ENCODE assay signal across 14 mouse cellular contexts in the genomic region with DNA sequence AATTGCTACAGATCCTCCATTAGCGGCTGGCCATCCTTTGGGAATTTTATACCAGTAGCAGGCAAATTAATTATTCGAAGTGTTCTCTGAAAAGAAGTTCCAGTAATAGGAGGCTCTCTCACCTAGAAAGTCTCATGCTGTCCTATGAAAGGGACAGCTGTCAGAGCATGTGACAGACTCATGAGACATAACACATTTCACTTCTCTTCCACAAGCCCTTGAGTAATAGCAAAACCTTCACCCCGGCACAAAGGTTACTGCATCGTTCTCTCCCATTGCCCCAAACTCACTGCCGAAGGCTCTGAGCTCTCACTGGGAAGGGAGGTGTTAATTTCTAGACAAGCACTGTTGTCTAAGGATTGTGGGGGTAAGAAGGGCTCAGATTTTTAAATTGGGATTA. TPM values are rescaled to one million over a fixed set of nuclear protein-coding genes. Genes with fewer than 3 reads are reported as not detected.
DNase-seq lines count a peak whose midpoint lies in the region; TF ChIP-seq lines count a peak whose summit lies in the region.
"Had no signal": no experiment of that assay in that cellular context is flagged by ENCODE, and none has a peak within 500 bp of the region (broad histone marks: within the 10 kb centered on the region; RNA-seq: fewer than 3 reads in every experiment).

No protein-coding gene starts in this region.

- no peak for TF ChIP-seq POLR2A in kidney, adult 2 months (IDR thresholded peaks at IDR 0.05; ENCODE audit: low read depth, low read length)
- peak; percentile 39; the same call in 1 of the 2 replicates for TF ChIP-seq POLR2A in CH12.LX (IDR thresholded peaks at IDR 0.05; ENCODE audit: low read depth, low read length)
- no peak for TF ChIP-seq POLR2A in heart, adult 2 months (IDR thresholded peaks at IDR 0.05; ENCODE audit: insufficient read depth, low read depth, low read length)

- TF ChIP-seq EP300 in CH12.LX (IDR thresholded peaks at IDR 0.05; ENCODE audit: low read length): peak; percentile 97
- TF ChIP-seq EP300 in heart, adult 2 months (IDR thresholded peaks at IDR 0.05; ENCODE audit: insufficient read depth, low read depth, low read length): no peak

- H3K27me3 ChIP-seq in kidney, adult 2 months (replicated peaks; ENCODE audit: control insufficient read depth, insufficient read depth, low read length): no peaks in the 10 kb centered on the region
- H3K27me3 ChIP-seq in CH12.LX (replicated peaks): no peaks in the 10 kb centered on the region
- no peaks in the 10 kb centered on the region for H3K27me3 ChIP-seq in limb, embryonic 10.5 days (ENCODE audit: low read depth, poor library complexity, severe bottlenecking)
- no peaks in the 10 kb centered on the region for H3K27me3 ChIP-seq in heart, adult 2 months (ENCODE audit: control insufficient read depth, insufficient read depth, low read length)
- H3K27me3 ChIP-seq: limb, embryonic 13.5 days; midbrain, embryonic 12.5 days had no signal

- 49% methylated on average over 5 of the region's 5 CpGs for WGBS in kidney, adult 2 months
- 89% methylated on average over 5 of the region's 5 CpGs for WGBS in limb, embryonic 10.5 days
- WGBS in heart, adult 2 months: 77% methylated on average over 5 of the region's 5 CpGs

- no peaks in the 10 kb centered on the region for H3K9me3 ChIP-seq in CH12.LX (replicated peaks; ENCODE audit: low read length)
- H3K9me3 ChIP-seq in limb, embryonic 10.5 days (replicated peaks): no peaks in the 10 kb centered on the region
- H3K9me3 ChIP-seq: limb, embryonic 13.5 days; midbrain, embryonic 12.5 days had no signal

- dilution Hi-C loops in CH12.LX (cut with MboI; ENCODE audit: extremely low pct_ligation_motif_present, extremely low pct_unique_long_range_greater_than_20kb, low sequenced_read_pairs): no loop called here

- peaks cover 75% of the 10 kb centered on the region for H3K79me2 ChIP-seq in CH12.LX (replicated peaks; ENCODE audit: control insufficient read depth, extremely low read depth, insufficient read depth, poor library complexity, severe bottlenecking)
- H3K79me2 ChIP-seq in heart, adult 2 months (replicated peaks; ENCODE audit: control insufficient read depth, insufficient read depth, low read length): no peaks in the 10 kb centered on the region

- H3K36me3 ChIP-seq in kidney, adult 2 months (ENCODE audit: control insufficient read depth, insufficient read depth, low read length): no peaks in the 10 kb centered on the region
- peaks cover 16 to 62% of the 10 kb centered on the region in 2 experiments for H3K36me3 ChIP-seq in CH12.LX (replicated peaks in 1 of 2; ENCODE audit: control insufficient read depth in 1 of 2, insufficient read depth in 1 of 2, low read length in 1 of 2)
- H3K36me3 ChIP-seq in limb, embryonic 10.5 days: peaks cover 6% of the 10 kb centered on the region; the same call in 1 of the 2 replicates
- peaks cover 16% of the 10 kb centered on the region for H3K36me3 ChIP-seq in heart, adult 2 months (ENCODE audit: control insufficient read depth, insufficient read depth, low read length)
- H3K36me3 ChIP-seq: midbrain, embryonic 12.5 days had no signal

- no peak for TF ChIP-seq CTCF in kidney, adult 2 months (conservative IDR thresholded peaks at IDR 0.05; ENCODE audit: insufficient read depth, insufficient read length, low read depth, low read length)
- TF ChIP-seq CTCF in CH12.LX (conservative IDR thresholded peaks at IDR 0.05 in 1 of 2, IDR thresholded peaks at IDR 0.05 in 1 of 2; ENCODE audit: low read depth in 2 of 2, low read length in 2 of 2): no peak
- TF ChIP-seq CTCF in heart, adult 2 months (IDR thresholded peaks at IDR 0.05): no peak

- intact Hi-C loops in heart, adult 2 months (cut with DNase I): no loop called here

- DNase-seq in kidney, adult 2 months: peak; percentile 39
- no peak for DNase-seq in kidney, adult 11 months
- DNase-seq in A20 (ENCODE audit: low read depth, low spot score) (peak; percentile 67), CH12.LX (ENCODE audit: extremely low read depth) (peak; percentile 84)
- no peak for DNase-seq in limb, embryonic 10.5 days (ENCODE audit: low spot score)
- DNase-seq in heart, adult 2 months: no peak
- DNase-seq in thymus, postnatal 4 days: no peak
- DNase-seq: adrenal gland, postnatal 36 days; cerebellum, adult 11 months; heart, postnatal 10 days; right cerebral cortex, adult 18-20 months had no signal

- TF ChIP-seq RAD21 in CH12.LX (IDR thresholded peaks at IDR 0.05; ENCODE audit: low read depth, low read length): no peak; the same call in none of the 2 replicates

- peak overlapping the region; percentile 63 for H3K4me2 ChIP-seq in CH12.LX (ENCODE audit: insufficient read depth, low read depth, poor library complexity, severe bottlenecking)
- H3K4me2 ChIP-seq: limb, embryonic 13.5 days; midbrain, embryonic 12.5 days had no signal

- no peak overlapping the region for H3K27ac ChIP-seq in kidney, adult 2 months (ENCODE audit: insufficient read depth, low read depth, low read length)
- H3K27ac ChIP-seq in CH12.LX (ENCODE audit: insufficient read depth, low read depth): peak overlapping the region; percentile 93
- peak overlapping the region; percentile 54; the same call in 1 of the 2 replicates for H3K27ac ChIP-seq in limb, embryonic 10.5 days
- H3K27ac ChIP-seq in heart, adult 2 months: no peak overlapping the region
- H3K27ac ChIP-seq: hindbrain, postnatal 0 days; limb, embryonic 13.5 days; midbrain, embryonic 12.5 days had no signal

- H3K9ac ChIP-seq in CH12.LX (ENCODE audit: insufficient read depth, low read depth): peak overlapping the region; percentile 52; the same call in 1 of the 2 replicates
- no peak overlapping the region for H3K9ac ChIP-seq in heart, adult 2 months (ENCODE audit: low read depth, low read length)
- H3K9ac ChIP-seq: limb, embryonic 13.5 days; midbrain, embryonic 12.5 days had no signal

- in situ Hi-C loops in CH12.LX (cut with MboI; ENCODE audit: low pct_ligation_motif_present, low pct_unique_long_range_greater_than_20kb, low sequenced_read_pairs): loop anchor here (5.0 to 10.0 kb wide), 2 partner anchors 35 to 248 kb away; no protein-coding TSS in a partner anchor

- peaks cover 12% of the 10 kb centered on the region for H3K4me1 ChIP-seq in kidney, adult 2 months (ENCODE audit: control insufficient read depth, insufficient read depth, low read length)
- peaks cover 45 to 86% of the 10 kb centered on the region in 2 experiments for H3K4me1 ChIP-seq in CH12.LX (ENCODE audit: control insufficient read depth in 1 of 2, insufficient read depth in 2 of 2)
- H3K4me1 ChIP-seq in limb, embryonic 10.5 days: peaks cover 50% of the 10 kb centered on the region
- H3K4me1 ChIP-seq in heart, adult 2 months (ENCODE audit: control insufficient read depth, insufficient read depth, low read length): peaks cover 26% of the 10 kb centered on the region

- H3K4me3 ChIP-seq in kidney, adult 2 months (ENCODE audit: insufficient read depth, low read depth, low read length): no peak overlapping the region
- no peak overlapping the region for H3K4me3 ChIP-seq in CH12.LX (replicated peaks in 1 of 3; ENCODE audit: low read depth in 2 of 3, low read length in 2 of 3, poor library complexity in 1 of 3)
- H3K4me3 ChIP-seq in limb, embryonic 10.5 days: no peak overlapping the region
- no peak overlapping the region for H3K4me3 ChIP-seq in heart, adult 2 months
- H3K4me3 ChIP-seq: limb, embryonic 13.5 days; midbrain, embryonic 12.5 days had no signal

TF ChIP-seq in CH12.LX, 34 proteins besides CTCF, POLR2A, EP300 and RAD21 (continues in another document):
- 0 out of 2 replicates have a peak, but pooled peaks have one; percentile 41 for TF ChIP-seq KAT2A (IDR thresholded peaks at IDR 0.05; ENCODE audit: insufficient replicate concordance, low read length)
- peak; percentile 91 for TF ChIP-seq RCOR1 (conservative IDR thresholded peaks at IDR 0.05; ENCODE audit: low read depth, low read length)
- peak; percentile 82 for TF ChIP-seq MAZ (IDR thresholded peaks at IDR 0.05; ENCODE audit: low read depth, low read length)
- TF ChIP-seq USF2 (conservative IDR thresholded peaks at IDR 0.05; ENCODE audit: low read depth, low read length): peak; percentile 68
- peak; percentile 91 for TF ChIP-seq SIN3A (IDR thresholded peaks at IDR 0.05; ENCODE audit: low read length)
- no peak; the same call in 1 of the 2 replicates for TF ChIP-seq SMC3 (IDR thresholded peaks at IDR 0.05; ENCODE audit: low read depth, low read length)
- peak; percentile 89 for TF ChIP-seq JUND (conservative IDR thresholded peaks at IDR 0.05; ENCODE audit: low read depth, low read length)
- TF ChIP-seq MXI1 (IDR thresholded peaks at IDR 0.05; ENCODE audit: low read depth, low read length): peak; percentile 82; the same call in 1 of the 2 replicates
- TF ChIP-seq CHD1 (IDR thresholded peaks at IDR 0.05; ENCODE audit: low read depth, low read length): no peak
- peak; percentile 64 for TF ChIP-seq USF1 (IDR thresholded peaks at IDR 0.05; ENCODE audit: low read depth, low read length)
- no peak for TF ChIP-seq ELF1 (IDR thresholded peaks at IDR 0.05; ENCODE audit: low read depth, low read length)
- peak; percentile 98 for TF ChIP-seq ETS1 (conservative IDR thresholded peaks at IDR 0.05; ENCODE audit: low read depth, low read length)
- TF ChIP-seq IRF4 (IDR thresholded peaks at IDR 0.05; ENCODE audit: low read depth, low read length): peak; percentile 97
- TF ChIP-seq CHD2 (IDR thresholded peaks at IDR 0.05; ENCODE audit: low read length): peak; percentile 78
- TF ChIP-seq BHLHE40 (IDR thresholded peaks at IDR 0.05; ENCODE audit: low read depth, low read length): peak; percentile 99
- TF ChIP-seq ZMIZ1 (IDR thresholded peaks at IDR 0.05; ENCODE audit: low read depth, low read length): no peak
- TF ChIP-seq TCF12 (IDR thresholded peaks at IDR 0.05; ENCODE audit: low read depth, low read length): peak; percentile 93
- no peak for TF ChIP-seq NELFE (IDR thresholded peaks at IDR 0.05; ENCODE audit: low read depth, low read length)
- no peak for TF ChIP-seq NRF1 (IDR thresholded peaks at IDR 0.05; ENCODE audit: low read depth, low read length)
- TF ChIP-seq E2F4 (IDR thresholded peaks at IDR 0.05; ENCODE audit: insufficient replicate concordance, low read depth, low read length): no peak
- no peak for TF ChIP-seq ZKSCAN1 (IDR thresholded peaks at IDR 0.05; ENCODE audit: borderline replicate concordance, low read depth, low read length)
- TF ChIP-seq ZC3H11A (IDR thresholded peaks at IDR 0.05; ENCODE audit: low read depth, low read length): no peak
- TF ChIP-seq MEF2A (IDR thresholded peaks at IDR 0.05; ENCODE audit: borderline replicate concordance, low read depth, low read length): peak; percentile 85

RNA-seq across cellular contexts. Expression of gene Tgfbr2, which starts 38.3 kb away (rescaled TPM):
- 45.8 and 46.4 TPM in 2 replicates for polyA plus RNA-seq in kidney, adult 2 months (2012; rRNA removed)
- total RNA-seq in CH12.LX (2012; rRNA removed) (43.0 and 46.3 TPM in 2 replicates), CH12.LX (2014; rRNA removed) (19.6 and 21.2 TPM in 2 replicates)
- polyA plus RNA-seq in CH12.LX (2012; ENCODE audit: insufficient read length, low read depth): 37.4 and 42.8 TPM in 2 replicates
- polyA plus RNA-seq in limb, embryonic 10.5 days (2016; fragmentation: Nextera tagmentation; extraction: Ambion mirVana): 9.8 and 14.1 TPM in 2 replicates
- total RNA-seq in heart, adult 2 months (2021): 10 to 100 TPM; 32.5 to 36.3 TPM
- 23.8 and 32.7 TPM in 2 replicates for polyA plus RNA-seq in heart, adult 2 months (2012; rRNA removed)

Comparison
In these comparisons a context has a peak if more than half of its experiments do, and no peak if none do; other contexts are left out.
1. DNase-seq: peak in kidney, adult 2 months (single experiment), A20 (single experiment) and CH12.LX (single experiment); none in kidney, adult 11 months (single experiment), limb, embryonic 10.5 days (single experiment), heart, adult 2 months (0 of 2) and thymus, postnatal 4 days (single experiment).
2. H3K27ac ChIP-seq: peak in CH12.LX (single experiment) and limb, embryonic 10.5 days (single experiment); none in kidney, adult 2 months (single experiment) and heart, adult 2 months (single experiment).